Mouse (Mus musculus): ENCODE results near the gene Tubg1. TPM values are rescaled to one million over a fixed set of nuclear protein-coding genes. Genes with fewer than 3 reads are reported as not detected.

Tubg1 gene
- 72.6 and 75.0 TPM in 2 replicates for polyA plus RNA-seq (2015; fragmentation: Nextera tagmentation; extraction: Ambion mirVana)

DNA sequence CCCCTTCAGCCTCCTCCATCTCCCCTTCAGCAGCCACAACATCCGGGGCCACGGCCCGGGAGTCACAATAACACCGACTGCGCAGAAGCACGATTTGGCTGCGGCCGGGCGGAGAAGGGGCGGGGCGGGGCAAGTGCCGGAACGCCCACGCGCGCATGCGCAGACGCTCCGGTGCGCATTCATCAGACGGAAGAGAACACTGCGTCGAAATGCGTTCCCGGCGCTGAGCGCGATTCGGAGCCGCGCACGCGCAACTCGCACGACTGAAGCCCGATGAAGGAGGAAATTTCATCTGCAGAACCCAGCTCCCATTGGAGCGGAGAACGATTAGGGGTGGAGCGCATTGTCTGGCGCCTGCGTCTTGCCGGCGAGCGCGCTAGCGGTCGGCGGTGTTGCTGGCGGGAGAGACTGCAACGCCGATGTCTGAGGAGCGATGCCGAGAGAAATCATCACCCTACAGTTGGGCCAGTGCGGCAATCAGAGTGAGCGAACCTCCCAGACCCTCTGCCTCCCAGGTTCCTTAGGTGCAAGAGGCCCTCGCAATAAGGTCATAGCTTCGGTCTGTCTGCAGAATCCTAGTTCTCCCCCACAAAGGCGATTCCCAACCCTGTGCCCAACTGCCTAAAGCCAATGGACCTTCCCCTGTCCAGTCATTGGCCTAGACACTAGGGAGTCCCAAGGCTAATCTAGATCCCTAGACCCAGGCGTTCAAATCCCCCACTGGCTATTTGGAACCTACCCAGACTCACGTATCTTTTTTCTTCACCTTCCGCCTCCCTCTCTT, at the start of gene Tubg1, which contains the start of gene Retreg3:
Gene Tubg1, plus strand, starts transcription at position 178 of the 784 bp plus-strand sequence.
Gene Retreg3, minus strand, starts transcription at position 133 of the 784 bp plus-strand sequence.
- peaks cover 13% of the 10 kb centered on the region; the same call in 1 of the 2 replicates for H3K36me3 ChIP-seq (ENCODE audit: control insufficient read depth, insufficient read depth, low read length)
- ATAC-seq: peak; percentile 96

DNA sequence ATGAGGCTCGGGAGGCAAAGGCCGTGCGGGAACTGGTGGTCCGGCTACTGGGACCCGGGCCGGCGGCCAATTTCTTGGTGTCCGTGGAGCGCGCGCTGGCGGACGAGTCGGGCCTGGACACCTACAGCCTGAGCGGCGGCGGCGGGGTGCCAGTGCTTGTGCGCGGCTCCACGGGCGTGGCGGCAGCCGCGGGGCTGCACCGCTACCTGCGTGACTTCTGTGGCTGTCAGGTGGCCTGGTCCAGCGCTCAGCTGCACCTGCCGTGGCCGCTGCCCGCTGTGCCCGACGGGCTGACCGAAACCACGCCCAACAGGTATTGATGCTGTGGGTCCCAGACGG, 49.6 kb upstream of the Tubg1 start:
- Histone ChIP-seq H3K36me3 (ENCODE audit: control insufficient read depth, insufficient read depth, low read length) (no peaks in the 10 kb centered on the region), H3K4me1 (ENCODE audit: control insufficient read depth, insufficient read depth, low read length) (peaks cover 13% of the 10 kb centered on the region), H3K9me3 (replicated peaks; ENCODE audit: control insufficient read depth, low read length, poor library complexity, severe bottlenecking) (no peaks in the 10 kb centered on the region), H3K9ac (ENCODE audit: low read depth, low read length) (peak overlapping the region; percentile 92), H3K27me3 (ENCODE audit: control insufficient read depth, insufficient read depth, low read depth, low read length) (no peaks in the 10 kb centered on the region), H3K27ac (ENCODE audit: low read length) (peak overlapping the region; percentile 82), H3K4me2 (ENCODE audit: low read length) (peak overlapping the region; percentile 94), H3K4me3 (ENCODE audit: low read depth, low read length) (peak overlapping the region; percentile 78)
- WGBS: under 1% methylated on average over 36 of the region's 36 CpGs
- peak; percentile 65 for ATAC-seq

More for the DNA sequence above, at the start of gene Tubg1, which contains the start of gene Retreg3:
- Histone ChIP-seq H3K4me2 (ENCODE audit: low read length) (peak within 1 kb of the TSS; percentile 99), H3K27me3 (ENCODE audit: control insufficient read depth, insufficient read depth, low read depth, low read length) (no peaks in the 10 kb centered on the region), H3K4me1 (ENCODE audit: control insufficient read depth, insufficient read depth, low read length) (peaks cover 37% of the 10 kb centered on the region), H3K27ac (ENCODE audit: low read length) (peak within 1 kb of the TSS; percentile 91), H3K9ac (ENCODE audit: low read depth, low read length) (peak within 1 kb of the TSS; percentile 97), H3K9me3 (replicated peaks; ENCODE audit: control insufficient read depth, low read length, poor library complexity, severe bottlenecking) (no peaks in the 10 kb centered on the region), H3K4me3 (ENCODE audit: low read depth, low read length) (peak within 1 kb of the TSS; percentile 89)
- under 1% methylated on average over 61 of the region's 61 CpGs for WGBS

DNA sequence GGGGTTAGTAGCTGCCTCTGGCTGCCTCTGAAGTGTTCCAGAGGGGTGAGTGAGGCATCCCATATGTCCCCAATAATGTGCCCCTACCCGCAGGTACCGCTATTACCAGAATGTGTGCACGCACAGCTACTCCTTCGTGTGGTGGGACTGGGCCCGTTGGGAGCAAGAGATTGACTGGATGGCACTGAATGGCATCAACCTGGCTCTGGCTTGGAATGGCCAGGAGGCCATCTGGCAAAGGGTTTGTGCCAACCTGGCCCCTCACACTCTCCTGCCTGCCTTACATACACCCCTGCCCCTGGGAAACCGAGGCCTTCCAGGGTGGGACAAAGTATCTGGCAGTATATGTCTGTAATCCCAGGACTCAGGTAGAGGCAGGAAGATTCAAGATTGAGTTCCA, 48.8 kb upstream of the Tubg1 start:
- Histone ChIP-seq H3K9ac (ENCODE audit: low read depth, low read length) (peak overlapping the region; percentile 92; the same call in 1 of the 2 replicates), H3K27me3 (ENCODE audit: control insufficient read depth, insufficient read depth, low read depth, low read length) (no peaks in the 10 kb centered on the region), H3K36me3 (ENCODE audit: control insufficient read depth, insufficient read depth, low read length) (no peaks in the 10 kb centered on the region), H3K4me1 (ENCODE audit: control insufficient read depth, insufficient read depth, low read length) (peaks cover 13% of the 10 kb centered on the region), H3K4me2 (ENCODE audit: low read length) (peak overlapping the region; percentile 94), H3K4me3 (ENCODE audit: low read depth, low read length) (peak overlapping the region; percentile 78; the same call in 1 of the 2 replicates), H3K9me3 (replicated peaks; ENCODE audit: control insufficient read depth, low read length, poor library complexity, severe bottlenecking) (no peaks in the 10 kb centered on the region), H3K27ac (ENCODE audit: low read length) (no peak overlapping the region)
- ATAC-seq: no peak; the same call in 1 of the 2 replicates
- 76% methylated on average over 6 of the region's 6 CpGs for WGBS

DNA sequence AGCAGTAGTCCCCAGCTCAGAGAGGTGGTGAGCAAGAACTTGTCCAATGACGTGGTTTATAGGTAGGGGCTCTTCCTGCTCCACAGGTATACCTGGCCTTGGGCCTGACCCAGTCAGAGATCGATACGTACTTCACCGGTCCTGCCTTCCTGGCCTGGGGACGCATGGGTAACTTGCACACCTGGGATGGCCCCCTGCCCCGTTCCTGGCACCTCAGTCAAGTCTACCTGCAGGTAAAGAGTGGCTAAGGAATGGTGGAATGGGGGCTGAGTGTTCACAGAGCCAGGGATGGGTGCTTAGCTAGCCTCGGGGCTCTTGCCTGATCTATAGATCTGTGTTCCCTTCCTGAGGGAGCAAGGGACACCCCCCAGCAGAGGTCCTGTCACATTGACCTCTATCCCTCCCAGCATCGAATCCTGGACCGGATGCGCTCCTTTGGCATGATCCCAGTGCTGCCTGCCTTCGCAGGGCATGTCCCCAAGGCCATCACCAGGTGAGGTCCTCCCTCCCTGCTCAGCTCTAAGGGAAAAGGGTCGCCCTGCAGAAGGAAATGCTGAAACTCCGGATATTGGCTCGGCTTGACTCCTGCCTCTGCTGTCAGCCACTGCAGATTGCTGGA, 47.8 kb upstream of the Tubg1 start:
- Histone ChIP-seq H3K9ac (ENCODE audit: low read depth, low read length) (no peak overlapping the region), H3K4me3 (ENCODE audit: low read depth, low read length) (no peak overlapping the region), H3K36me3 (ENCODE audit: control insufficient read depth, insufficient read depth, low read length) (no peaks in the 10 kb centered on the region; the same call in 1 of the 2 replicates), H3K4me1 (ENCODE audit: control insufficient read depth, insufficient read depth, low read length) (peaks cover 11% of the 10 kb centered on the region), H3K4me2 (ENCODE audit: low read length) (no peak overlapping the region), H3K27ac (ENCODE audit: low read length) (no peak overlapping the region), H3K9me3 (replicated peaks; ENCODE audit: control insufficient read depth, low read length, poor library complexity, severe bottlenecking) (no peaks in the 10 kb centered on the region), H3K27me3 (ENCODE audit: control insufficient read depth, insufficient read depth, low read depth, low read length) (no peaks in the 10 kb centered on the region)
- no peak for ATAC-seq
- WGBS: 74% methylated on average over 14 of the region's 14 CpGs

DNA sequence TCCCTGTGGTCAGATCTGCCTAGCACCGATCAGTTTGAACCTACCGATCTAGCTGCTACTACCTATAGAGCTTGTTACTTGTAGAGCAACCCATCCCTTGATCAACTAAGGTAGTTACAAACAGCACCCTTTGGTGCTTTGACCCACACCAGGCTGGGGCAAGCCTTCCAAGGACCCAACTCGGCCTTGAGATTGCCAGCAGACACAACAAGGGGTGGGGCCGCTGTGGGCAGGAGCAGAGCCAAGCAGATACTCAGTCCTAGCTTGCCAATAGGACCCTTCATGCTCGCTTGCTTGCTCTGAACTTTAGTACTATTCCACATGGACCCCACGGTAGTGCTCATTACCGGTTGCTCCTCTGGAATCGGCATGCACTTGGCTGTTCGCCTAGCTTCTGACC, 41.6 kb upstream of the Tubg1 start, which contains the start of gene Hsd17b1:
Gene Hsd17b1, plus strand, starts transcription at position 291 of the 400 bp plus-strand sequence.
- 72% methylated on average over 9 of the region's 9 CpGs for WGBS
- no peak within 1 kb of the TSS for H3K27ac ChIP-seq (ENCODE audit: low read length)
- no peaks in the 10 kb centered on the region; the same call in 1 of the 2 replicates for H3K36me3 ChIP-seq (ENCODE audit: control insufficient read depth, insufficient read depth, low read length)
- peaks cover 2% of the 10 kb centered on the region for H3K4me1 ChIP-seq (ENCODE audit: control insufficient read depth, insufficient read depth, low read length)
- no peak within 1 kb of the TSS for H3K4me2 ChIP-seq (ENCODE audit: low read length)
- peaks cover 39% of the 10 kb centered on the region for H3K27me3 ChIP-seq (ENCODE audit: control insufficient read depth, insufficient read depth, low read depth, low read length)
- no peaks in the 10 kb centered on the region for H3K9me3 ChIP-seq (replicated peaks; ENCODE audit: control insufficient read depth, low read length, poor library complexity, severe bottlenecking)
- no peak within 1 kb of the TSS for H3K4me3 ChIP-seq (ENCODE audit: low read depth, low read length)
- no peak within 1 kb of the TSS for H3K9ac ChIP-seq (ENCODE audit: low read depth, low read length)
- ATAC-seq: no peak

DNA sequence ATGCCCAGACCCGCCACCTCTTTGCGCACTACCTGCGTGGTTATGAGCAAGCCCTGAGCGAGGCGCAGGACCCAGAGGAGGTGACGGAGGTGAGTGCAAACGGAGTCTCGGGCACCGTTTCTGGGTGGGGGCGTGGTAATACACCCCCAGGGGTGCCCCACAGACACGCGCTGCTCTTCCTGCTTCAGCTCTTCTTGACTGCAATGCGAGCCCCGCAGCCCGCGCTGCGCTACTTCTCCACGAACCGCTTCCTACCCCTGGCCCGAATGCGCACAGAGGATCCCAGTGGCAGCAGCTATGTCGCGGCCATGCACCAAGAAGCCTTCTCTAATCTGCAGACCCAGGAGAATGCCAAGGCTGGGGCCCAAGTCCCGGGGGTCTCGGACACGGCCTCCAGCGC, 40.0 kb upstream of the Tubg1 start:
- H3K36me3 ChIP-seq (ENCODE audit: control insufficient read depth, insufficient read depth, low read length): peaks cover 2% of the 10 kb centered on the region; the same call in 1 of the 2 replicates
- no peak overlapping the region for H3K9ac ChIP-seq (ENCODE audit: low read depth, low read length)
- WGBS: 3% methylated on average over 26 of the region's 27 CpGs
- H3K4me2 ChIP-seq (ENCODE audit: low read length): no peak overlapping the region
- no peak overlapping the region for H3K27ac ChIP-seq (ENCODE audit: low read length)
- ATAC-seq: no peak
- no peak overlapping the region for H3K4me3 ChIP-seq (ENCODE audit: low read depth, low read length)
- H3K27me3 ChIP-seq (ENCODE audit: control insufficient read depth, insufficient read depth, low read depth, low read length): peaks cover 39% of the 10 kb centered on the region
- H3K9me3 ChIP-seq (replicated peaks; ENCODE audit: control insufficient read depth, low read length, poor library complexity, severe bottlenecking): no peaks in the 10 kb centered on the region
- peaks cover 11% of the 10 kb centered on the region for H3K4me1 ChIP-seq (ENCODE audit: control insufficient read depth, insufficient read depth, low read length)

DNA sequence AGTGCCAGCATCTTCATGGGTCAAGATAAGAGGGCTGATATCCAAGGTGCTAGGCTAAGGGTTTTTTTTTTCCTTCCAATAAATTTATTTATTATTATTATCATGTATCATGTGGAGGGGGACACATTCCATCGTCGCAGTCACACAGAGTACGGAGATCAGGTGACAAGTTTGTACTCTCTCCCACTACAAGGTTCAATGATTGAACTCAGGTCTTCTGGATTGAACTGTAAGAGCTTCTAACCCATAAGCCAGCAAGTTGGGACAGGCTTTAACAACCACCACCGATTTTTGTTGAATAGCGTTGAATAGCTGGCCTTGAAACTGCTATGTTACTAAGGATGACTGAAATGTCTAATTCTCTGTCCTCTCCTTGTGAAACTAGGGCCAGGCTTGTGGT, 39.3 kb upstream of the Tubg1 start:
- Histone ChIP-seq H3K27ac (ENCODE audit: low read length) (no peak overlapping the region), H3K4me3 (ENCODE audit: low read depth, low read length) (no peak overlapping the region), H3K9ac (ENCODE audit: low read depth, low read length) (no peak overlapping the region), H3K4me2 (ENCODE audit: low read length) (no peak overlapping the region), H3K27me3 (ENCODE audit: control insufficient read depth, insufficient read depth, low read depth, low read length) (peaks cover 39% of the 10 kb centered on the region), H3K9me3 (replicated peaks; ENCODE audit: control insufficient read depth, low read length, poor library complexity, severe bottlenecking) (no peaks in the 10 kb centered on the region), H3K4me1 (ENCODE audit: control insufficient read depth, insufficient read depth, low read length) (peaks cover 11% of the 10 kb centered on the region), H3K36me3 (ENCODE audit: control insufficient read depth, insufficient read depth, low read length) (peaks cover 4% of the 10 kb centered on the region; the same call in 1 of the 2 replicates)
- ATAC-seq: no peak
- 63% methylated on average over 5 of the region's 5 CpGs for WGBS

DNA sequence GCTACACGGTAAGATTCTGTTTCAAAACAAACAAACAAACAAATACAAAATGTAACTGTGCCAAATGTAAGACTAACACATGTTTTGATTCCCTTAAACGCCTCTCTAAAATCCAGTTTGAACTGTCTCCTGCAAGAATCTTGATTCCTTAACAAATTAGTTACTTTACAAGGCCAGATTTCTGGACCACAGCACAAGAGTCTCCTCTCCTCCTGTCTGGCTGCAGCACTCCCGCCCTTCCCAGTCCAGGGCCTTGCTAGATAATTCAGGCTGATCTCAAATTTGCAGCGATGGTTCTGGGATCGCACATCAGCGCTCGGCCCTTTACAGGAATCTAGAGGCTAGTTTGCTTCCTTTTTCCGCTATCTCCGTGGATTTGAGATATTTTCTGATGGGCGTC, 38.1 kb upstream of the Tubg1 start:
- Histone ChIP-seq H3K27ac (ENCODE audit: low read length) (peak overlapping the region; percentile 93), H3K4me2 (ENCODE audit: low read length) (peak overlapping the region; percentile 90), H3K36me3 (ENCODE audit: control insufficient read depth, insufficient read depth, low read length) (peaks cover 4% of the 10 kb centered on the region; the same call in 1 of the 2 replicates), H3K9me3 (replicated peaks; ENCODE audit: control insufficient read depth, low read length, poor library complexity, severe bottlenecking) (no peaks in the 10 kb centered on the region), H3K4me3 (ENCODE audit: low read depth, low read length) (peak overlapping the region; percentile 84), H3K27me3 (ENCODE audit: control insufficient read depth, insufficient read depth, low read depth, low read length) (peaks cover 39% of the 10 kb centered on the region), H3K4me1 (ENCODE audit: control insufficient read depth, insufficient read depth, low read length) (peaks cover 20% of the 10 kb centered on the region), H3K9ac (ENCODE audit: low read depth, low read length) (peak overlapping the region; percentile 93)
- ATAC-seq: no peak
- WGBS: 5% methylated on average over 10 of the region's 10 CpGs
